Mouse (Mus musculus) MEL (cell line): Measurements from ENCODE around the gene Limch1. TPM values are rescaled to one million over a fixed set of nuclear protein-coding genes. Genes with fewer than 3 reads are reported as not detected.

Experiments used
- DNase-seq: peaks from one replicate; pipeline ENCODE4 v3.0.0; 2011; ENCODE audit warnings: low read depth, low spot score
- H3K27ac ChIP-seq: 2 replicates; pipeline ENCODE4 v1.5.1; 2012; ENCODE audit warnings: low read depth, mild to moderate bottlenecking, control low read depth, low read length, moderate library complexity; ENCODE audit not compliant: control insufficient read depth
- H3K27me3 ChIP-seq, 2 experiments: fragments of 150-350 bp in 1 of 2; sonication (generic) in 1 of 2; 2 replicates each; pipeline ENCODE4 v1.6.1; 2012; ENCODE audit warnings: low read length in 2 of 2, mild to moderate bottlenecking in 2 of 2, improper control_type of control experiment in 1 of 2, moderate library complexity in 1 of 2; ENCODE audit not compliant: insufficient read depth in 2 of 2, control insufficient read depth in 1 of 2
- H3K36me3 ChIP-seq, 2 experiments: 2 replicates each; pipeline ENCODE4 v1.6.1; 2012 to 2014; ENCODE audit warnings: low read length in 2 of 2, improper control_type of control experiment in 1 of 2, inconsistent platforms in 1 of 2, mild to moderate bottlenecking in 1 of 2; ENCODE audit not compliant: insufficient read depth in 2 of 2, control insufficient read depth in 1 of 2
- H3K4me1 ChIP-seq, 2 experiments: fragments of 150-350 bp in 1 of 2; sonication (generic) in 1 of 2; 2 replicates each; pipeline ENCODE4 v1.6.1; 2012; ENCODE audit warnings: low read length in 2 of 2, improper control_type of control experiment in 1 of 2, mild to moderate bottlenecking in 1 of 2; ENCODE audit not compliant: insufficient read depth in 2 of 2, control insufficient read depth in 1 of 2
- H3K4me3 ChIP-seq, 2 experiments: fragments of 150-350 bp in 1 of 2; sonication (generic) in 1 of 2; 2 replicates each; pipeline ENCODE4 v1.5.1; 2012; ENCODE audit warnings: low read depth in 2 of 2, low read length in 2 of 2, mild to moderate bottlenecking in 2 of 2, moderate library complexity in 2 of 2, control low read depth in 1 of 2, improper control_type of control experiment in 1 of 2; ENCODE audit not compliant: control insufficient read depth in 1 of 2, insufficient read depth in 1 of 2
- H3K79me2 ChIP-seq: 2 replicates; pipeline ENCODE4 v1.6.1; 2012; ENCODE audit warnings: mild to moderate bottlenecking, low read length, moderate library complexity; ENCODE audit not compliant: control insufficient read depth, poor library complexity, insufficient read depth
- H3K9ac ChIP-seq: 2 replicates; pipeline ENCODE4 v1.6.1; 2012; ENCODE audit warnings: low read depth, mild to moderate bottlenecking, control low read depth, low read length, moderate library complexity; ENCODE audit not compliant: control insufficient read depth, poor library complexity, severe bottlenecking
- H3K9me3 ChIP-seq: fragments of 150-350 bp; sonication (generic); replicated peaks from 2 replicates; pipeline ENCODE4 v1.6.1; 2012; ENCODE audit warnings: mild to moderate bottlenecking, low read length, improper control_type of control experiment, moderate library complexity; ENCODE audit not compliant: insufficient read depth
- BHLHE40 ChIP-seq: IDR thresholded peaks from 2 replicates; pipeline ENCODE4 v1.6.1; 2012; ENCODE audit warnings: low read depth, mild to moderate bottlenecking, inconsistent platforms, low read length, improper control_type of control experiment, borderline replicate concordance
- CHD1 ChIP-seq: IDR thresholded peaks from 2 replicates; pipeline ENCODE4 v1.6.1; 2012; ENCODE audit warnings: low read depth, mild to moderate bottlenecking, inconsistent platforms, low read length, improper control_type of control experiment
- CTCF ChIP-seq, 3 experiments: IDR thresholded peaks in 2 of 3; conservative IDR thresholded peaks in 1 of 3; 2 replicates each; pipeline ENCODE4 v1.5.1; 2011 to 2012; ENCODE audit warnings: low read length in 3 of 3, low read depth in 2 of 3, mild to moderate bottlenecking in 2 of 3, improper control_type of control experiment in 1 of 3, inconsistent platforms in 1 of 3, mixed read lengths in 1 of 3, moderate library complexity in 1 of 3; ENCODE audit not compliant: control insufficient read depth in 1 of 3, insufficient read depth in 1 of 3, poor library complexity in 1 of 3, severe bottlenecking in 1 of 3
- E2F4 ChIP-seq: IDR thresholded peaks from 2 replicates; pipeline ENCODE4 v1.6.1; 2011; ENCODE audit warnings: low read depth, low read length, improper control_type of control experiment, borderline replicate concordance
- EP300 ChIP-seq, 2 experiments: IDR thresholded peaks; 2 replicates each; pipeline ENCODE4 v1.6.1; 2011; ENCODE audit warnings: improper control_type of control experiment in 2 of 2, low read length in 2 of 2, low read depth in 1 of 2, mild to moderate bottlenecking in 1 of 2
- ETS1 ChIP-seq: IDR thresholded peaks from 2 replicates; pipeline ENCODE4 v1.6.1; 2012; ENCODE audit warnings: low read depth, mild to moderate bottlenecking, inconsistent platforms, low read length, improper control_type of control experiment, moderate library complexity
- GABPA ChIP-seq: IDR thresholded peaks from 2 replicates; pipeline ENCODE4 v1.6.1; 2012; ENCODE audit warnings: low read depth, mild to moderate bottlenecking, inconsistent platforms, low read length, improper control_type of control experiment, moderate library complexity
- MAFK ChIP-seq: IDR thresholded peaks from 2 replicates; pipeline ENCODE4 v1.6.1; 2011; ENCODE audit warnings: low read depth, mild to moderate bottlenecking, low read length, improper control_type of control experiment, borderline replicate concordance
- MAX ChIP-seq: IDR thresholded peaks from 2 replicates; pipeline ENCODE4 v1.6.1; 2011; ENCODE audit warnings: low read length, improper control_type of control experiment
- MXI1 ChIP-seq: IDR thresholded peaks from 2 replicates; pipeline ENCODE4 v1.6.1; 2011; ENCODE audit warnings: mild to moderate bottlenecking, low read depth, low read length, improper control_type of control experiment
- MYB ChIP-seq: IDR thresholded peaks from 2 replicates; pipeline ENCODE4 v1.6.1; 2011; ENCODE audit warnings: mild to moderate bottlenecking, low read depth, low read length, improper control_type of control experiment
- NRF1 ChIP-seq: IDR thresholded peaks from 2 replicates; pipeline ENCODE4 v1.6.1; 2014; ENCODE audit warnings: low read depth, mild to moderate bottlenecking, inconsistent platforms, low read length, improper control_type of control experiment, moderate library complexity; ENCODE audit not compliant: poor library complexity, insufficient read depth, severe bottlenecking
- POLR2A ChIP-seq, 2 experiments: IDR thresholded peaks; 2 replicates each; pipeline ENCODE4 v1.6.1; 2011 to 2012; ENCODE audit warnings: low read length in 2 of 2, mild to moderate bottlenecking in 2 of 2, control low read depth in 1 of 2, improper control_type of control experiment in 1 of 2, low read depth in 1 of 2, moderate library complexity in 1 of 2; ENCODE audit not compliant: control insufficient read depth in 1 of 2, insufficient read depth in 1 of 2, poor library complexity in 1 of 2
- POLR2AphosphoS2 ChIP-seq: IDR thresholded peaks from 2 replicates; pipeline ENCODE4 v1.6.1; 2011; ENCODE audit warnings: low read length, improper control_type of control experiment
- POLR2AphosphoS5 ChIP-seq: IDR thresholded peaks from 2 replicates; pipeline ENCODE4 v1.6.1; 2012; ENCODE audit warnings: low read depth, borderline replicate concordance, mild to moderate bottlenecking, inconsistent platforms, low read length, moderate library complexity, mixed read lengths
- RAD21 ChIP-seq: IDR thresholded peaks from 2 replicates; pipeline ENCODE4 v1.6.1; 2011; ENCODE audit warnings: mild to moderate bottlenecking, low read depth, low read length, improper control_type of control experiment
- RCOR1 ChIP-seq: IDR thresholded peaks from 2 replicates; pipeline ENCODE4 v1.6.1; 2012; ENCODE audit warnings: low read depth, mild to moderate bottlenecking, inconsistent platforms, low read length, improper control_type of control experiment
- SIN3A ChIP-seq: IDR thresholded peaks from 2 replicates; pipeline ENCODE4 v1.6.1; 2012; ENCODE audit warnings: low read length, improper control_type of control experiment, inconsistent platforms
- TAL1 ChIP-seq: IDR thresholded peaks from 2 replicates; pipeline ENCODE4 v1.6.1; 2012; ENCODE audit warnings: mild to moderate bottlenecking, inconsistent platforms, low read length, moderate library complexity, mixed read lengths
- TBP ChIP-seq: IDR thresholded peaks from 2 replicates; pipeline ENCODE4 v1.8.0; 2011; ENCODE audit warnings: low read depth, low read length, improper control_type of control experiment
- TCF12 ChIP-seq: IDR thresholded peaks from 2 replicates; pipeline ENCODE4 v1.6.1; 2014; ENCODE audit warnings: low read depth, mild to moderate bottlenecking, inconsistent platforms, low read length, improper control_type of control experiment, moderate library complexity
- UBTF ChIP-seq: IDR thresholded peaks from 2 replicates; pipeline ENCODE4 v1.6.1; 2012; ENCODE audit warnings: low read depth, mild to moderate bottlenecking, inconsistent platforms, low read length, improper control_type of control experiment, moderate library complexity, borderline replicate concordance; ENCODE audit not compliant: insufficient read depth
- USF1 ChIP-seq: IDR thresholded peaks from 2 replicates; pipeline ENCODE4 v1.6.1; 2014; ENCODE audit warnings: low read depth, mild to moderate bottlenecking, inconsistent platforms, low read length, improper control_type of control experiment, moderate library complexity
- USF2 ChIP-seq, 2 experiments: IDR thresholded peaks; 2 replicates each; pipeline ENCODE4 v1.6.1; 2011 to 2012; ENCODE audit warnings: improper control_type of control experiment in 2 of 2, low read length in 2 of 2, borderline replicate concordance in 1 of 2, inconsistent platforms in 1 of 2, low read depth in 1 of 2, mild to moderate bottlenecking in 1 of 2; ENCODE audit not compliant: insufficient read depth in 1 of 2
- ZC3H11A ChIP-seq: IDR thresholded peaks from 2 replicates; pipeline ENCODE4 v1.6.1; 2012; ENCODE audit warnings: low read depth, mild to moderate bottlenecking, inconsistent platforms, low read length, improper control_type of control experiment
- ZKSCAN1 ChIP-seq: IDR thresholded peaks from 2 replicates; pipeline ENCODE4 v1.6.1; 2012; ENCODE audit warnings: low read depth, mild to moderate bottlenecking, inconsistent platforms, low read length, improper control_type of control experiment, moderate library complexity
- ZNF384 ChIP-seq: IDR thresholded peaks from 2 replicates; pipeline ENCODE4 v1.6.1; 2012; ENCODE audit warnings: low read depth, mild to moderate bottlenecking, inconsistent platforms, low read length, improper control_type of control experiment
- polyA plus RNA-seq, 2 experiments: library from polyadenylated mRNA; stranded (reverse) in 1 of 2; unstranded in 1 of 2; fragments of >175 nt in 1 of 2; fragments of >200 nt in 1 of 2; gene quantifications; 2 replicates each; pipeline versions ENCODE4 v1.2.1 to v1.2.4; 2012; ENCODE audit warnings: low replicate concordance in 2 of 2, low read depth in 1 of 2; ENCODE audit not compliant: insufficient read length in 2 of 2, insufficient read depth in 1 of 2, missing spikeins in 1 of 2
- total RNA-seq: library from RNA; depleted of rRNA; stranded (reverse); fragments of 300-350 nt; gene quantifications from 2 replicates; pipeline ENCODE4 v1.2.3, GENCODE M21; 2012

Gene Limch1
- total and polyA plus RNA-seq, 3 experiments: not detected

GRCm38 (mm10) chr5:66746761-66747160 lies 1.1 kb downstream of the Limch1 start:
- TF ChIP-seq USF2 (IDR thresholded peaks at IDR 0.05; ENCODE audit: borderline replicate concordance in 1 of 2, insufficient read depth in 1 of 2, low read depth in 1 of 2, low read length in 2 of 2) (no peak), TCF12 (no peak), CHD1 (no peak), MAFK (no peak), POLR2AphosphoS2 (no peak), ZNF384 (no peak), RCOR1 (no peak), CTCF (IDR thresholded peaks at IDR 0.05 in 2 of 3, conservative IDR thresholded peaks at IDR 0.05 in 1 of 3; ENCODE audit: control insufficient read depth in 1 of 3, insufficient read depth in 1 of 3, low read depth in 2 of 3, low read length in 3 of 3, poor library complexity in 1 of 3, severe bottlenecking in 1 of 3) (no peak), TBP (no peak), MAX (no peak), EP300 (IDR thresholded peaks at IDR 0.05; ENCODE audit: low read depth in 1 of 2, low read length in 2 of 2) (no peak), SIN3A (no peak), ZKSCAN1 (no peak), UBTF (no peak), USF1 (no peak), E2F4 (no peak), NRF1 (no peak)
- Histone ChIP-seq H3K9me3 (no peaks in the 10 kb centered on the region), H3K27ac (no peak overlapping the region), H3K27me3 (no peaks in the 10 kb centered on the region), H3K4me1 (no peaks in the 10 kb centered on the region), H3K36me3 (no peaks in the 10 kb centered on the region), H3K9ac (no peak overlapping the region), H3K4me3 (no peak overlapping the region), H3K79me2 (no peaks in the 10 kb centered on the region)
- DNase-seq: no peak

GRCm38 (mm10) chr5:66747761-66748430 lies 2.3 kb downstream of the Limch1 start:
- Histone ChIP-seq H3K27me3 (no peaks in the 10 kb centered on the region), H3K79me2 (no peaks in the 10 kb centered on the region), H3K4me1 (no peaks in the 10 kb centered on the region), H3K9ac (no peak overlapping the region), H3K9me3 (no peaks in the 10 kb centered on the region), H3K4me3 (no peak overlapping the region), H3K27ac (no peak overlapping the region), H3K36me3 (no peaks in the 10 kb centered on the region)
- DNase-seq: no peak
- no peak for TF ChIP-seq MYB
- no peak for TF ChIP-seq CTCF (IDR thresholded peaks at IDR 0.05 in 2 of 3, conservative IDR thresholded peaks at IDR 0.05 in 1 of 3; ENCODE audit: control insufficient read depth in 1 of 3, insufficient read depth in 1 of 3, low read depth in 2 of 3, low read length in 3 of 3, poor library complexity in 1 of 3, severe bottlenecking in 1 of 3)
- TF ChIP-seq TBP: no peak
- TF ChIP-seq SIN3A: no peak
- TF ChIP-seq BHLHE40: no peak
- TF ChIP-seq ETS1: no peak
- no peak for TF ChIP-seq ZC3H11A
- TF ChIP-seq RAD21: no peak
- no peak for TF ChIP-seq GABPA
- TF ChIP-seq RCOR1: no peak
- no peak for TF ChIP-seq TAL1
- no peak for TF ChIP-seq POLR2AphosphoS5
- TF ChIP-seq MAX: no peak
- no peak for TF ChIP-seq MXI1
- no peak for TF ChIP-seq POLR2A (IDR thresholded peaks at IDR 0.05; ENCODE audit: control insufficient read depth in 1 of 2, insufficient read depth in 1 of 2, low read depth in 1 of 2, low read length in 2 of 2, poor library complexity in 1 of 2)
